Mouse (Mus musculus): Measurements from ENCODE around the gene Gm10553. TPM values are rescaled to one million over a fixed set of nuclear protein-coding genes. Genes with fewer than 3 reads are reported as not detected.
"Not testable (repeated sequence)": the region's sequence is repeated elsewhere in the genome, so short reads cannot be mapped to it uniquely, and the experiment has no call there.

Gm10553 gene
- polyA plus RNA-seq (2014; fragmentation: Nextera tagmentation; extraction: Ambion mirVana): not detected in 2 replicates

- not testable (repeated sequence) for ATAC-seq (ENCODE audit: low FRiP score, low TSS enrichment)
Measured at GRCm38 (mm10) chr1:85099864-85100263, at the start of gene Gm10553. TSS of gene Gm10553 (plus strand) at chr1:85100164.

GRCm38 (mm10) chr1:85071690-85072089, 28.3 kb upstream of the Gm10553 start:
- H3K4me3 ChIP-seq (ENCODE audit: low read length); H3K27me3 ChIP-seq (ENCODE audit: control insufficient read depth, insufficient read depth, low read length); H3K9ac ChIP-seq (ENCODE audit: low read depth, low read length); H3K36me3 ChIP-seq (ENCODE audit: control insufficient read depth, insufficient read depth, low read length); H3K9me3 ChIP-seq (ENCODE audit: control insufficient read depth, low read length); H3K4me1 ChIP-seq (ENCODE audit: control insufficient read depth, insufficient read depth, low read length); ATAC-seq (ENCODE audit: low FRiP score, low TSS enrichment); H3K27ac ChIP-seq (ENCODE audit: low read depth, low read length); H3K4me2 ChIP-seq (replicated peaks; ENCODE audit: low read depth, low read length): not testable (repeated sequence)
- WGBS: 58% methylated on average over 3 of the region's 3 CpGs

More at GRCm38 (mm10) chr1:85099864-85100263, at the start of gene Gm10553:
- H3K4me3 ChIP-seq (ENCODE audit: low read length); H3K9ac ChIP-seq (ENCODE audit: low read depth, low read length); H3K4me1 ChIP-seq (ENCODE audit: control insufficient read depth, insufficient read depth, low read length); H3K4me2 ChIP-seq (replicated peaks; ENCODE audit: low read depth, low read length); H3K36me3 ChIP-seq (ENCODE audit: control insufficient read depth, insufficient read depth, low read length); H3K27me3 ChIP-seq (ENCODE audit: control insufficient read depth, insufficient read depth, low read length); H3K27ac ChIP-seq (ENCODE audit: low read depth, low read length); H3K9me3 ChIP-seq (ENCODE audit: control insufficient read depth, low read length): not testable (repeated sequence)
- 64% methylated on average over 1 of the region's 1 CpGs for WGBS

GRCm38 (mm10) chr1:85073099-85073498, 26.9 kb upstream of the Gm10553 start:
- H3K27me3 ChIP-seq (ENCODE audit: control insufficient read depth, insufficient read depth, low read length); H3K9me3 ChIP-seq (ENCODE audit: control insufficient read depth, low read length); ATAC-seq (ENCODE audit: low FRiP score, low TSS enrichment); H3K4me2 ChIP-seq (replicated peaks; ENCODE audit: low read depth, low read length); H3K27ac ChIP-seq (ENCODE audit: low read depth, low read length); H3K4me3 ChIP-seq (ENCODE audit: low read length); H3K4me1 ChIP-seq (ENCODE audit: control insufficient read depth, insufficient read depth, low read length); H3K36me3 ChIP-seq (ENCODE audit: control insufficient read depth, insufficient read depth, low read length); H3K9ac ChIP-seq (ENCODE audit: low read depth, low read length): not testable (repeated sequence)
- 70% methylated on average over 3 of the region's 3 CpGs for WGBS

- not testable (repeated sequence) for H3K4me2 ChIP-seq (replicated peaks; ENCODE audit: low read depth, low read length); H3K4me1 ChIP-seq (ENCODE audit: control insufficient read depth, insufficient read depth, low read length); ATAC-seq (ENCODE audit: low FRiP score, low TSS enrichment); H3K9me3 ChIP-seq (ENCODE audit: control insufficient read depth, low read length); H3K4me3 ChIP-seq (ENCODE audit: low read length); H3K36me3 ChIP-seq (ENCODE audit: control insufficient read depth, insufficient read depth, low read length); H3K27me3 ChIP-seq (ENCODE audit: control insufficient read depth, insufficient read depth, low read length); H3K9ac ChIP-seq (ENCODE audit: low read depth, low read length); H3K27ac ChIP-seq (ENCODE audit: low read depth, low read length)
- 51% methylated on average over 3 of the region's 3 CpGs for WGBS
Measured at GRCm38 (mm10) chr1:85084803-85085202, 15.2 kb upstream of the Gm10553 start.

DNA sequence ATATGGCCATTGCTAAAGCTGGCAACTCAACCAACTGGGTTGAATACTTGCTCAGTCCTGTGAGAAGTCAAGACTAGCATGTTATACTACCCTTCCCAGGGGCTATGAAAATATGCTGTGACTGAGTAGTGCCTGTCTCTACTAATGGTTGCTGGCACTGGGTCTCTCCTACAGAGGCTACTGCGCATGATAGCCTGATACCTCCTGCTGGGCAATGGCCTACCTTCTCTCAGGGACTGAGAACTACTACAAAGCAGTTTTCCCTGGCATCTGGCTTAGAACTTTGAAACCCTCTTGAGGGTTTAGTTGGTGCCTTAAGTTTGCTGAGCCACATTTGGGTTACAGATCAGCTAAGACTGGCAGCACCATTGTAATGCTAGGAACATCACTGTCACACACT, 13.8 kb upstream of the Gm10553 start:
- H3K9me3 ChIP-seq (ENCODE audit: control insufficient read depth, low read length); H3K36me3 ChIP-seq (ENCODE audit: control insufficient read depth, insufficient read depth, low read length); H3K27ac ChIP-seq (ENCODE audit: low read depth, low read length); H3K27me3 ChIP-seq (ENCODE audit: control insufficient read depth, insufficient read depth, low read length); ATAC-seq (ENCODE audit: low FRiP score, low TSS enrichment); H3K4me3 ChIP-seq (ENCODE audit: low read length); H3K9ac ChIP-seq (ENCODE audit: low read depth, low read length); H3K4me2 ChIP-seq (replicated peaks; ENCODE audit: low read depth, low read length); H3K4me1 ChIP-seq (ENCODE audit: control insufficient read depth, insufficient read depth, low read length): not testable (repeated sequence)
- WGBS: 56% methylated on average over 1 of the region's 1 CpGs

DNA sequence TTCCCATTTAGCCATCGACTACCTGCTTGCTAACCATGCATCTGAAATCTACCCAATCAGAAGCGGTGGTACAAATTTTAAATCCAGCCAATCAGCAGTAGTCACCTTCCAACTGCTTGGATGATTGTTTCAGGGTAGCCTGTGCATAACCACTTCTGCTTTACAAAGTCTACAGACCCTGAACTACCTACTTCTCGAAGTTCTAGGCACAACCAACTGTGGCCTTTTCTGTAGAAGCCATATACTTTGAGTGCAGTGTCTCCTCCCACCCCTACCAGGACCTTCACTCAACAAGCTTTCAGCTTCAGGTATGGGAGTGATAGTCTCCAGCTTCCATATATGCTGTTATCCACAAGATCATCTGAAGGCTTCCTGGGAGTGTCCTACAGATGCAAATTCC, 7.8 kb upstream of the Gm10553 start:
- not testable (repeated sequence) for H3K27me3 ChIP-seq (ENCODE audit: control insufficient read depth, insufficient read depth, low read length); H3K4me1 ChIP-seq (ENCODE audit: control insufficient read depth, insufficient read depth, low read length); H3K9me3 ChIP-seq (ENCODE audit: control insufficient read depth, low read length); ATAC-seq (ENCODE audit: low FRiP score, low TSS enrichment); H3K4me2 ChIP-seq (replicated peaks; ENCODE audit: low read depth, low read length); H3K9ac ChIP-seq (ENCODE audit: low read depth, low read length); H3K4me3 ChIP-seq (ENCODE audit: low read length); H3K36me3 ChIP-seq (ENCODE audit: control insufficient read depth, insufficient read depth, low read length); H3K27ac ChIP-seq (ENCODE audit: low read depth, low read length)
- WGBS: 46% methylated on average over 1 of the region's 3 CpGs

GRCm38 (mm10) chr1:85093011-85093572, 6.9 kb upstream of the Gm10553 start:
- 85% methylated on average over 6 of the region's 7 CpGs for WGBS
- not testable (repeated sequence) for H3K9ac ChIP-seq (ENCODE audit: low read depth, low read length); H3K36me3 ChIP-seq (ENCODE audit: control insufficient read depth, insufficient read depth, low read length); H3K4me1 ChIP-seq (ENCODE audit: control insufficient read depth, insufficient read depth, low read length); H3K27me3 ChIP-seq (ENCODE audit: control insufficient read depth, insufficient read depth, low read length); H3K4me3 ChIP-seq (ENCODE audit: low read length); H3K9me3 ChIP-seq (ENCODE audit: control insufficient read depth, low read length); H3K4me2 ChIP-seq (replicated peaks; ENCODE audit: low read depth, low read length); H3K27ac ChIP-seq (ENCODE audit: low read depth, low read length); ATAC-seq (ENCODE audit: low FRiP score, low TSS enrichment)

DNA sequence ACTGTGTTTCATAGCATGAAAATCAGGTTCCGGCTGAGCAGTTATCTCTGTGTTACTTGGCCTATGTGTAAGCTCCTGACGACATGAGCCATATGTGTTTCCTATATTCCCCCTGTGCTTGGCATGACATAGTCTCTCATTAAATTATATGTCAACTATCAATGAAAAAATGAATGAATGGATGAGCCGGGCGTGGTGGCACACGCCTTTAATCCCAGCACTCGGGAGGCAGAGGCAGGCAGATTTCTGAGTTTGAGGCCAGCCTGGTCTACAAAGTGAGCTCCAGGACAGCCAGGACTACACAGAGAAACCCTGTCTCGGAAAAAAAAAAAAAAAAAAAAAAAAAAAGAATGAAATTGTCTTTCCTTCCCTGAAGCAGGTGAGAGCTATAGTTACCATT, 883 bp upstream of the Gm10553 start:
- not testable (repeated sequence) for H3K4me2 ChIP-seq (replicated peaks; ENCODE audit: low read depth, low read length); H3K9ac ChIP-seq (ENCODE audit: low read depth, low read length); H3K4me3 ChIP-seq (ENCODE audit: low read length); H3K27ac ChIP-seq (ENCODE audit: low read depth, low read length); H3K9me3 ChIP-seq (ENCODE audit: control insufficient read depth, low read length); H3K36me3 ChIP-seq (ENCODE audit: control insufficient read depth, insufficient read depth, low read length); H3K27me3 ChIP-seq (ENCODE audit: control insufficient read depth, insufficient read depth, low read length); H3K4me1 ChIP-seq (ENCODE audit: control insufficient read depth, insufficient read depth, low read length); ATAC-seq (ENCODE audit: low FRiP score, low TSS enrichment)
- 86% methylated on average over 5 of the region's 7 CpGs for WGBS

GRCm38 (mm10) chr1:85101754-85102153, 1.8 kb downstream of the Gm10553 start:
- not testable (repeated sequence) for ATAC-seq (ENCODE audit: low FRiP score, low TSS enrichment); H3K27me3 ChIP-seq (ENCODE audit: control insufficient read depth, insufficient read depth, low read length); H3K4me3 ChIP-seq (ENCODE audit: low read length); H3K27ac ChIP-seq (ENCODE audit: low read depth, low read length); H3K36me3 ChIP-seq (ENCODE audit: control insufficient read depth, insufficient read depth, low read length); H3K4me1 ChIP-seq (ENCODE audit: control insufficient read depth, insufficient read depth, low read length); H3K4me2 ChIP-seq (replicated peaks; ENCODE audit: low read depth, low read length); H3K9me3 ChIP-seq (ENCODE audit: control insufficient read depth, low read length); H3K9ac ChIP-seq (ENCODE audit: low read depth, low read length)
- 89% methylated on average over 4 of the region's 4 CpGs for WGBS

Measured in kidney, embryonic 14.5 days (tissue).